Mouse (Mus musculus) midbrain, embryonic 11.5 days (tissue): ENCODE data around the gene Spon1. TPM values are rescaled to one million over a fixed set of nuclear protein-coding genes. Genes with fewer than 3 reads are reported as not detected.

Experiments used
- ATAC-seq: fragments of 200-750 bp; cut with Nextera tagmentation; 2 replicates; pipeline ENCODE4 v1.8.0; 2017; ENCODE audit warnings: moderate TSS enrichment, moderate library complexity; ENCODE audit not compliant: low FRiP score
- DNase-seq: peaks from one replicate; pipeline ENCODE4 v3.0.0; 2015; ENCODE audit warnings: low spot score; ENCODE audit errors: missing footprints
- H3K27ac ChIP-seq: fragments of 300-500 bp; sonication (generic); 2 replicates; pipeline ENCODE4 v1.5.1; 2014; ENCODE audit warnings: low read depth, low read length
- H3K27me3 ChIP-seq: fragments of 300-500 bp; sonication (generic); 2 replicates; pipeline ENCODE4 v1.6.1; 2014; ENCODE audit warnings: mild to moderate bottlenecking, low read length, moderate library complexity, mixed read lengths; ENCODE audit not compliant: control insufficient read depth, insufficient read depth
- H3K36me3 ChIP-seq: fragments of 300-500 bp; sonication (generic); 2 replicates; pipeline ENCODE4 v1.6.1; 2014; ENCODE audit warnings: mild to moderate bottlenecking, low read length, moderate library complexity, mixed read lengths; ENCODE audit not compliant: control insufficient read depth, insufficient read depth
- H3K4me1 ChIP-seq: fragments of 300-500 bp; sonication (generic); 2 replicates; pipeline ENCODE4 v1.6.1; 2014; ENCODE audit warnings: low read length; ENCODE audit not compliant: control insufficient read depth, insufficient read depth
- H3K4me2 ChIP-seq: fragments of 300-500 bp; sonication (generic); 2 replicates; pipeline ENCODE4 v1.6.1; 2014; ENCODE audit warnings: mild to moderate bottlenecking, moderate library complexity
- H3K4me3 ChIP-seq: fragments of 300-500 bp; sonication (generic); 2 replicates; pipeline ENCODE4 v1.5.1; 2014; ENCODE audit warnings: low read depth, low read length
- H3K9ac ChIP-seq: fragments of 300-500 bp; sonication (generic); 2 replicates; pipeline ENCODE4 v1.6.1; 2014; ENCODE audit warnings: low read length
- H3K9me3 ChIP-seq: fragments of 300-500 bp; sonication (generic); 2 replicates; pipeline ENCODE4 v1.6.1; 2016; ENCODE audit warnings: low read length; ENCODE audit not compliant: control insufficient read depth
- WGBS: fragments of 180-500 bp; shearing (Covaris S2); extraction: QIAGEN DNeasy Blood & Tissue Kit; methylation state at CpG from one replicate; pipeline ENCODE4 v1.1.7; 2014; 5-methylcytosine and 5-hydroxymethylcytosine counted together
- polyA plus RNA-seq: library from polyadenylated mRNA; unstranded; fragments of >200 nt; fragmentation: Nextera tagmentation; extraction: Ambion mirVana; gene quantifications from 2 replicates; pipeline ENCODE4 v1.2.1, GENCODE M21; 2014

Gene Spon1
- polyA plus RNA-seq, 1 experiment from 2014 or later = 61.3 TPM

- H3K36me3 ChIP-seq = no peaks in the 10 kb centered on the region
- H3K27me3 ChIP-seq = no peaks in the 10 kb centered on the region
- H3K9ac ChIP-seq = no peak overlapping the region
- ATAC-seq = no peak
- no peak overlapping the region for H3K27ac ChIP-seq
- no peak overlapping the region for H3K4me3 ChIP-seq
- H3K9me3 ChIP-seq = no peaks in the 10 kb centered on the region
- H3K4me2 ChIP-seq = no peak overlapping the region
- DNase-seq = no peak
- WGBS = 88% methylated on average over 8 of the region's 8 CpGs
- H3K4me1 ChIP-seq = peaks cover 4% of the 10 kb centered on the region; the same call in 1 of the 2 replicates
Observed at GRCm38 (mm10) chr7:114006456-114006855, 240.7 kb downstream of the Spon1 start.

DNA sequence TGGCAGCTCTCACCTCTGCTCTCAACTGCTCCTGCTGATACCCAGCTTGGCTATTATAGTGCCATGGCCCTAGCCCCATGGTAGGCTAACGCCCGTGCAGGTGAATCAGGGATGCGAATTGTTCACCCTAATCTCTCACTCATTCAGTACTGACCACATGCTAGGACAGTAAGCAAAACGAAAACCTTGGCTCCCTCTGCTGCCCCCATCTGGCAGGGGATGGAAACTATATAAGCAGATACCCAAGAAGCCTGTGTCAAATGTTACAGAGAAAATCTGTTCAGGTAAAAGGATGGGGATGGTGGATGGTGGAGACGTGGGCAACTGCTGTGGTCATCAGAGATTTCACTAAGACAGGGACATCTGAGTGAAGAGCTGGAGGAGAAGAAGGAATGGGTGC is 241.8 kb downstream of the Spon1 start:
- 62% methylated on average over 5 of the region's 5 CpGs for WGBS
- Histone ChIP-seq H3K36me3 (no peaks in the 10 kb centered on the region), H3K27me3 (no peaks in the 10 kb centered on the region), H3K27ac (no peak overlapping the region), H3K4me3 (no peak overlapping the region), H3K4me2 (no peak overlapping the region), H3K9me3 (no peaks in the 10 kb centered on the region), H3K4me1 (peaks cover 4% of the 10 kb centered on the region), H3K9ac (no peak overlapping the region)
- ATAC-seq (no peak), DNase-seq (peak; percentile 49)

GRCm38 (mm10) chr7:114011726-114012443 is 246.1 kb downstream of the Spon1 start:
- Histone ChIP-seq H3K4me2 (no peak overlapping the region), H3K9ac (no peak overlapping the region), H3K4me3 (no peak overlapping the region), H3K27me3 (no peaks in the 10 kb centered on the region), H3K36me3 (no peaks in the 10 kb centered on the region), H3K27ac (no peak overlapping the region), H3K9me3 (no peaks in the 10 kb centered on the region), H3K4me1 (no peaks in the 10 kb centered on the region; the same call in 1 of the 2 replicates)
- WGBS = 64% methylated on average over 9 of the region's 9 CpGs
- peak; percentile 62 for DNase-seq
- no peak for ATAC-seq

GRCm38 (mm10) chr7:114016001-114016949 is 250.5 kb downstream of the Spon1 start:
- no peak for ATAC-seq
- peak; percentile 78 for DNase-seq
- H3K9ac ChIP-seq = no peak overlapping the region
- no peak overlapping the region for H3K27ac ChIP-seq
- H3K9me3 ChIP-seq = no peaks in the 10 kb centered on the region
- H3K36me3 ChIP-seq = no peaks in the 10 kb centered on the region
- no peaks in the 10 kb centered on the region for H3K27me3 ChIP-seq
- H3K4me1 ChIP-seq = peaks cover 4% of the 10 kb centered on the region; the same call in 1 of the 2 replicates
- 83% methylated on average over 8 of the region's 8 CpGs for WGBS
- H3K4me3 ChIP-seq = no peak overlapping the region
- no peak overlapping the region for H3K4me2 ChIP-seq

DNA sequence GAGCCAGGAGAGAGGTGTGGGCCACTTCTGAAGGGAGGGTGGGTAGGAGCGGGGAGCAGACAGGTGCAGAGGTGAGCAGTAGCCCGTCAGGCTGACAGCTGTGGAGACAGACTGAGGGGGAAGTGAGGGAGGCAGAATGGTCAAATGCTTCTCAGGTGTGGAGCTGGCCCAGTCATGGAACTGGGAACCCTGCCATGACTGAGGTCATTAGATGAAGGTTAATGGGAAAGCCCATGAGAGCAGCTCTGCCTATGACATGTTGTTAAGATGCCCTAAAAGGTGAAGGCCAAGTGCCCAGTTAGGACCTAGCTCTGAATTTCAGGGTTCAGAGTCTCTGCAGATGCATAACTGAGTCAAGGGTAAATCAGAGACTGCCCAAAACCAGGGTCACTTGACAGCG is 253.1 kb downstream of the Spon1 start:
- ATAC-seq = no peak
- H3K36me3 ChIP-seq = no peaks in the 10 kb centered on the region
- DNase-seq = no peak
- no peaks in the 10 kb centered on the region for H3K9me3 ChIP-seq
- 0 out of 2 replicates have a peak, but pooled peaks cover 4% of the 10 kb centered on the region for H3K4me1 ChIP-seq
- WGBS = 75% methylated on average over 3 of the region's 3 CpGs
- no peak overlapping the region for H3K9ac ChIP-seq
- H3K4me2 ChIP-seq = no peak overlapping the region
- H3K4me3 ChIP-seq = no peak overlapping the region
- H3K27ac ChIP-seq = no peak overlapping the region
- no peaks in the 10 kb centered on the region for H3K27me3 ChIP-seq

DNA sequence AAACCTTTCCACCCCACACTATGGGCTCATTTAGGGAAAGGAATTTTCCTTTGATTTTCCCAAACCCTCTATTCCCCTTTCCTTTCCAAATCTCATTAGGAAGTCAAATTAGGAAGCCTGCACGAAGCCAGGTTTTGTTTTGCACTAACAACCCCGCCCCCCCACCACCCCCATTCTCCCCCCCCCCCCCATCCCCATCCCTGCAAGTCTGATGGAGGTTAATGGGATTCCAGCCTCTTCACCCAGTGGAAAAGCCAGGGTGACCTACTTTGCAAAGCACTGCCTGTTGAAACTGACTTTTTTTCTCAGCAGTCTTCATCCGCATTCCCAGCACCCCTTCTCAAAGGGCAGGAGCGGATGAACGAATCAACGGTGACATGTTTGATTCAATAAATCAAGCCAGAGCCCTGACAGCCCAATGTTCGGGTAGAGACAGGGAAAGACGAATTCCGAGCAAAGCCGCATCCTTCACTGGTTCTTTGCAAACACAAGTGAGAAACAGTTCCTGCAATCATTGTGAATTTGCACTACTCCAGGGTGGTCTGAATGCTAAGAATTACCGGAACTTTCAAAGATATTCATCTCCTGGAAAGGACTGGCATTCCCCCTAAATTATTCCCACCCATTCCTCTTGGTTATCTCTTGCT is 254.4 kb downstream of the Spon1 start:
- Histone ChIP-seq H3K4me3 (peak overlapping the region; percentile 35), H3K9me3 (no peaks in the 10 kb centered on the region), H3K9ac (peak overlapping the region; percentile 41; the same call in 1 of the 2 replicates), H3K4me1 (0 out of 2 replicates have a peak, but pooled peaks cover 4% of the 10 kb centered on the region), H3K27ac (no peak overlapping the region), H3K36me3 (no peaks in the 10 kb centered on the region), H3K27me3 (no peaks in the 10 kb centered on the region), H3K4me2 (peak overlapping the region; percentile 53)
- ATAC-seq = peak; percentile 43
- DNase-seq = no peak
- WGBS = 5% methylated on average over 11 of the region's 11 CpGs

- no peaks in the 10 kb centered on the region for H3K36me3 ChIP-seq
- 3% methylated on average over 11 of the region's 11 CpGs for WGBS
- H3K4me3 ChIP-seq = peak overlapping the region; percentile 35
- 0 out of 2 replicates have a peak, but pooled peaks cover 4% of the 10 kb centered on the region for H3K4me1 ChIP-seq
- DNase-seq (peak; percentile 97), ATAC-seq (peak; percentile 71)
- H3K9me3 ChIP-seq = no peaks in the 10 kb centered on the region
- peak overlapping the region; percentile 41; the same call in 1 of the 2 replicates for H3K9ac ChIP-seq
- no peak overlapping the region for H3K27ac ChIP-seq
- peak overlapping the region; percentile 53 for H3K4me2 ChIP-seq
- no peaks in the 10 kb centered on the region for H3K27me3 ChIP-seq
Observed at GRCm38 (mm10) chr7:114020704-114021093, 254.9 kb downstream of the Spon1 start.

GRCm38 (mm10) chr7:114026923-114027322 is 261.1 kb downstream of the Spon1 start:
- Histone ChIP-seq H3K9me3 (no peaks in the 10 kb centered on the region), H3K4me2 (no peak overlapping the region), H3K9ac (no peak overlapping the region), H3K27me3 (no peaks in the 10 kb centered on the region), H3K4me1 (no peaks in the 10 kb centered on the region), H3K4me3 (no peak overlapping the region), H3K36me3 (no peaks in the 10 kb centered on the region), H3K27ac (no peak overlapping the region)
- WGBS = 86% methylated on average over 8 of the region's 8 CpGs
- DNase-seq = no peak
- ATAC-seq = no peak
